Mouse (Mus musculus): ENCODE data around the gene Gse1. TPM values are rescaled to one million over a fixed set of nuclear protein-coding genes. Genes with fewer than 3 reads are reported as not detected.

Gse1 gene
- polyA plus RNA-seq, 1 experiment, result 70.4 TPM

DNA sequence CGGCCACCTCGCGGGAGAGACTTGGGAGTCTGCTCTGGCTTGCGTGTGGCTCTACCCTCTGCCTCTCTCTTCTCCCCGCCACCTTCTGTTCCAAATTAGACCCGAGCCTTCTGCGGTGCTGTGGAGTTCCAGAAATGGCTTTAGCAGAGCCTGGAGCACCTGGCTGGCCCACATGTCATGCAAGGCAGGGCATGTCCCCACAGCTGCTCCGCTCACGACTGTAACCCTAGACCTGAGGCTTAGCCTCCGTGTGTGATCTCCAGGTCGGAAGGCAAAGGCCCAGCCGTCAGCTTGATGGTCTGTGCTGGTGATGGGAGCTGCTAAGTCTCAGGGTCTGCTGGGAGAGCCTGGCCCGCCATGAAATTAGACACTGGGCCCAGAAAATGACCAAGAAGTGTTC, 30.9 kb downstream of the Gse1 start:
- DNase-seq (ENCODE audit: low read depth), result no peak
- TF ChIP-seq CTCF (IDR thresholded peaks at IDR 0.05; ENCODE audit: borderline replicate concordance, extremely low read depth, insufficient read depth, insufficient read length), result no peak
- no peak for TF ChIP-seq POLR2A (IDR thresholded peaks at IDR 0.05; ENCODE audit: borderline replicate concordance, extremely low read depth, insufficient read depth, insufficient read length, poor library complexity, severe bottlenecking)

DNA sequence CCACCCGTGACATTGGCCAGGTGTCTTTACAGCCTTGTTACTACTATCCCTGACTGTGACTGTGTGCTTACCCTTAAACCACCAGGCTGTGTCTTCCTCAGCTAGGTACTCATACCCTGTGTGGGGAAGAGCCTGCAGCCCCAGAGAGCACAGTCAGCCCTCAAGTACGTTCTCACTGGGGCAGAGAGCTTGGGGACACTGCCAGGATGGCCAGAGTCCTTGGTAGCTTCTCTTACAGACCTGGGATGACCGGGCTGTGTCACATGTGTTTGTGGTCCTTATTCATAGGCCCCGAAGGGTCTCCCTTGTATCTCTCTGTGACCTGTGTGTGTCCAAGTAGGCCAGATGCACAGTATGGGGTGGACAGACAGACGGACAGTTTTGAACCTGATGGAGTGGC, 32.4 kb downstream of the Gse1 start:
- TF ChIP-seq CTCF (IDR thresholded peaks at IDR 0.05; ENCODE audit: borderline replicate concordance, extremely low read depth, insufficient read depth, insufficient read length) (no peak), POLR2A (IDR thresholded peaks at IDR 0.05; ENCODE audit: borderline replicate concordance, extremely low read depth, insufficient read depth, insufficient read length, poor library complexity, severe bottlenecking) (no peak)
- no peak for DNase-seq (ENCODE audit: low read depth)

DNA sequence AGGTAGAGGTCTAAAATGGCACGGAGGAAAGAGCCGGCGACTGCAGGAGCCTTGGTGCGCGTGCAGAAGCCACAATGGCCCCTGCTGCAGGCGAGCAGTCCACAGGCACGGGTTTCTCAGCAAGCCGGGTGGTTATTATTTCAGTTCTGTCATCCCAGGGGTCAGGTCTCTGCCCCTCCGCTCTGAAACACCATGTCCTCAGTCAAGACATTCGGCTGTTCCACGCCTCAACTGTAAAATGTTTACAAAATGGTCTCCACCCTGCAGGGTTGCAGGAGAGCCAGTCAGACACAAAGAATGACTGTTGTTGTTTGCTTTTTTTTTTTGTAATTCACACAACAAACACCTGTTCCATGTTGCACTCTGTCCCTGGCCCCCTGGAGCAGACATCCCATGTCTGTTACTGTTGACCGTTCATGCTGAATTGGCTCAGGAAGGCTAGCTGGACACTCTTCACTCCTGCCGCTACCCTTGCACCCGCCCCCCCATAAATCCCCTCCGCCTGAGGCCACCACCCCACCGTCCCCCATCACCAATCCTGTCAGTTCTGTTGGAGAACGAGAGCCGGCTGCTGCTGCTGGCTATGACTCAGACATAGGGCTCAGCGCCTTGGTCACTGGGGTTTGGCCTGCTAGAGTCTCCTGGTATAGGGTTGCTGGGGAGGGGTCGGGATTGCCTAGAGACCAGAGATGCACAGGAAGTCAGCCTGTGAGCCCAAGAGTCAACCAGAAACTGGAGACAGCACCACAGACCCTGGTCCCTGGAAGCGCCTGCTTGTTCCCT, 33.3 kb downstream of the Gse1 start:
- no peak for DNase-seq (ENCODE audit: low read depth)
- no peak for TF ChIP-seq CTCF (IDR thresholded peaks at IDR 0.05; ENCODE audit: borderline replicate concordance, extremely low read depth, insufficient read depth, insufficient read length)
- no peak for TF ChIP-seq POLR2A (IDR thresholded peaks at IDR 0.05; ENCODE audit: borderline replicate concordance, extremely low read depth, insufficient read depth, insufficient read length, poor library complexity, severe bottlenecking)

DNA sequence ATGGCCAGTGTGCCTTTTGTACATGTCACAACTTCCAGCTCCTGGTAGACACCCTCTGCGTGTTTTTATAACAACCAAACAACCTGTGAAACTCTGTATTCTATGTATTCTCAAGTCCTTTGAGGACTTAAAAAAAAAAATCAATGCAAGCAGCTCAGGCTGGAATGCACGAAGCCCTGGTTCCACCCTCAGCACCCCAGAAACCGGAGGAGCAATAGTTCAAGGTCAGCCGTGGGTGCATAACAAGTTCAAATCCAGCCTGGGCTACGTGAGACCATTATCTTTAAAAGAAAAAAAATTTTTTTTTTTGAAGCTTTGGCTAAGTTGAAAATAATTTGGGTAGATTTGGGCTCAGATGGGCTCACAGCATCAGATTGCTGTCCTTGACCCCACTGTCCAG, 35.6 kb downstream of the Gse1 start:
- TF ChIP-seq CTCF (IDR thresholded peaks at IDR 0.05; ENCODE audit: borderline replicate concordance, extremely low read depth, insufficient read depth, insufficient read length) (no peak), POLR2A (IDR thresholded peaks at IDR 0.05; ENCODE audit: borderline replicate concordance, extremely low read depth, insufficient read depth, insufficient read length, poor library complexity, severe bottlenecking) (no peak)
- DNase-seq (ENCODE audit: low read depth), result no peak

DNA sequence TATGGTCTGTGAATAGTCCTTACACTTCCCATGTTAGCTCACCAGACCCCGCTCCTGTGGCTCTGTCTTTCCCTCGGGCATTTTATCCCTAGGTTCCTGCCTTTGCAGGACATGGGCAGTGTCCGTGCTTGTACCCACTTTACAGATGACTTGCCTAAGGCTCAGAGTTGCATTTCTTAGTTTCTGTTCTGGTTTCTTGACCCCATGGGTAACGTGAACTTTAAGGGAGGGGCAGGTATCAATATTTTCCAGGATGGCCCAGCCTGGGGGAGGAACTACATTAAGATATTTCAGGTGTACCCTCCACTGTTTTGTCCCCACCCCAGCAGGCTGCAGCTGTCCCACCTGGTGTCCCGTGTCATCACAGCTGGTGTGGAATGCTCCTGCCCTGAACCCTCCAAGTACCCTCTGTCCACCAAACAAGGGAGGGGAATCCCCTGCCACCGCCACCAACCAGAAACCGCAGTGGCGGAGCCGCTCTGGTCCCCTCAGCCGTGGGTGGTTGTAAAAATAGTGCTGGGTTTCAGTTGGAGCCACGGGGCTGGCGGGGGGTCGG, 36.2 kb downstream of the Gse1 start:
- no peak for TF ChIP-seq POLR2A (IDR thresholded peaks at IDR 0.05; ENCODE audit: borderline replicate concordance, extremely low read depth, insufficient read depth, insufficient read length, poor library complexity, severe bottlenecking)
- TF ChIP-seq CTCF (IDR thresholded peaks at IDR 0.05; ENCODE audit: borderline replicate concordance, extremely low read depth, insufficient read depth, insufficient read length), result no peak
- no peak for DNase-seq (ENCODE audit: low read depth)

DNA sequence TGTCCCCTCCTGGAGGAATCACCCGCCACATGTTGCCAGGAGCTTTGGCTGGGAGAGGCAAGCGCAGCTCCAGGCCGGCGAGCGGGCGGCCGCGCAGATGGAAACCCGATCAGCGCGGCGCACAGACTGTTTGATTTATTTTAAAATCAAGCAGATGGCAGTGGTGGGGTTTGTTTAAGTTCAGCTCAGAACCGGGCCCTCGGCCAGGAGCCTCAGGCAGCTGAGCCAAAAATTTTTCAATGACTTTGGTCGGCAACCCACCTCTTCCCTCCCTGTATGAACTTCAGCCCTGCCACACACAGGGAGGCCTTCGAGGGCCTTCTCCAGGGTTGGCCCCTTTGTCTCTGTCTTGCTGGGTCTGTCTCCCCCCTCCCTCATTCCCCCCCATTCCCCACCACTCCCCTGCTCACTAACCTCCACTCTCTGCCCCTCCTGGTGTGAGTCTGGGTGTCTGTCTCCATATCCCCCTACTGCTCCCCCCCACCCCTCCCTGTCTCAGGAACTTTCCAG, 36.7 kb downstream of the Gse1 start:
- TF ChIP-seq POLR2A (IDR thresholded peaks at IDR 0.05; ENCODE audit: borderline replicate concordance, extremely low read depth, insufficient read depth, insufficient read length, poor library complexity, severe bottlenecking) (no peak), CTCF (IDR thresholded peaks at IDR 0.05; ENCODE audit: borderline replicate concordance, extremely low read depth, insufficient read depth, insufficient read length) (no peak)

DNA sequence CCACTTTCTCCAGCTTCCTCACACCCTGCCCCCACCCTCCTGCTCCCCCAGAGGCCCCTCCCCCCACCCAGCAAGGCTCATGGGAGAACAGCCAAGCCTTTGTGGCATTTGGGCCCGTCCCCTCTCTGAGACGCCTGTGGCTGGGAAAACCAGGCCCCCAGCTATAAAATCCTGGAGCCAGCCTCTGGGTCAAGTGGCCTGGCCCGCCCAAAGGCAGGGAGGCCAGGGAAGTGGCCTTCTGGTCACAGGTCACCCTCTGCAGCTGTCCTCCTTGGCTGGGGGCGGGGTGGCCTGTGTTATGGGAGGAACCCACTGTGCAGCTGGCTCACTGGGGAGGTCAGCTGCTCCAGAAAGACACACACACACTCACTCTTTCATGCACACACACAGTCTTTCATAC, 37.2 kb downstream of the Gse1 start:
- DNase-seq (ENCODE audit: low read depth), result no peak

More for the DNA sequence above, 36.7 kb downstream of the Gse1 start:
- peak; percentile 97 for DNase-seq (ENCODE audit: low read depth)

DNA sequence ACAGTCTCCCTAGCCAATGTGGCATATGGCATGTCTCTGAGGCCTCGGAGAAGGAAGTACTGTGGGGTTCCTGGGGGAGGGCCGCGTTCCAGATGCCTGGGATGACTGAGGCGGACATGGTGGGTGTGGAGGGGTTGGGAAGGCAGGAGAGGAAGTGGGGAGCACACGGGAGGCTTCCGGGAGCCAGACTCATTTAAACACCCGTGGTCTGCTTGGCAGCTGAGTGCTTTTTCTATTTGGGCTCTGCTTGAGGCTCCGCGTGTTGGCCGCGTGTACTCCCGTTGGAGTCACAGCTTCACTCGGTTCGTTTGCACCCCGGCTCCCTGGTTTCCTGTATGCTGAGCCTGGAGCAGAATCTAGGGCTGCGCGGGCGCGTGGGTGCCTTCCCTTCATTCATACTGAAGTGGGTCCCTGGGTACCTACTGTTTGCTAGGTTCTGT, 40.3 kb downstream of the Gse1 start:
- TF ChIP-seq CTCF (IDR thresholded peaks at IDR 0.05; ENCODE audit: borderline replicate concordance, extremely low read depth, insufficient read depth, insufficient read length) (no peak), POLR2A (IDR thresholded peaks at IDR 0.05; ENCODE audit: borderline replicate concordance, extremely low read depth, insufficient read depth, insufficient read length, poor library complexity, severe bottlenecking) (no peak)
- DNase-seq (ENCODE audit: low read depth), result peak; percentile 73

More for the DNA sequence above, 37.2 kb downstream of the Gse1 start:
- TF ChIP-seq CTCF (IDR thresholded peaks at IDR 0.05; ENCODE audit: borderline replicate concordance, extremely low read depth, insufficient read depth, insufficient read length) (no peak), POLR2A (IDR thresholded peaks at IDR 0.05; ENCODE audit: borderline replicate concordance, extremely low read depth, insufficient read depth, insufficient read length, poor library complexity, severe bottlenecking) (no peak)

DNA sequence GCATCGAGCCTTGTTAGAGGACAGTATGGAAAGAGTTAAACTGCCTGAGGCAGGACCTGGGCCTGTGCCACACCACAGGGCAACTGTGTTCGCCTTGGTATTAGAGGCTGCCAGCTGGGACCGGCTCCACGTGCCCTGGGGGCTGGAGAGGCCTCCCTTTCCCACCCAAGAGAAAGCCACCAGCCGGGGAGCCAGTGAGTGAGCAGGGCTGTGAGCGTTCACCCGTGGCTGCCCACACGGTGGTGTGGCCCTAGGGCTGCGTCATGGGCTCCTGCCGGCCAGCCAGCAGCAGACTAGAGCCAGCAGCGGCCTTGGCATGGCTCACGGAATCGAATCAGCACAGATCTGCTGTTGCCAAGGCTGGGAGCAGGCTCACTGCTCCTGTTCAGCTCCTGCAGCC, 42.2 kb downstream of the Gse1 start:
- peak; percentile 82 for DNase-seq (ENCODE audit: low read depth)
- TF ChIP-seq CTCF (IDR thresholded peaks at IDR 0.05; ENCODE audit: borderline replicate concordance, extremely low read depth, insufficient read depth, insufficient read length) (no peak), POLR2A (IDR thresholded peaks at IDR 0.05; ENCODE audit: borderline replicate concordance, extremely low read depth, insufficient read depth, insufficient read length, poor library complexity, severe bottlenecking) (no peak)

DNA sequence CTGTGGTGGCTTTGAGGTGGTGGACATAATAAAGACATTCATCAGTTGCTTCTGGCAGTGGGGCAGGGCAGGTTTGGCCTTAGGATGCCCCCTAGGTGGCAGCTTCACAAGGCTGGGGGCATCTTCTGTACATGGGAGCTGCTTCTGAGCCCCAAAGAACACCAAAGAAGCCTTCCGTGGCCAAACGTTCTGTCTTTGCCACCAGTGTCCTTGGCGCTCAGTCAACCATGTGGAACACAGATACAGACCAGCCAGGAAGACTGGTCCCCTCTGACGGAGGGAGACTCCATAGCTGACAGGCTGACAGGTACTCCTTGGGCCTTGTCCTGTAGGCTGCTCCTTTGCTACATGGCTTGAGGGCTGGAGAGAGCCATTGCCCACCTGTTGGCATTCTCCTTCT, 45.2 kb downstream of the Gse1 start:
- TF ChIP-seq POLR2A (IDR thresholded peaks at IDR 0.05; ENCODE audit: borderline replicate concordance, extremely low read depth, insufficient read depth, insufficient read length, poor library complexity, severe bottlenecking) (no peak), CTCF (IDR thresholded peaks at IDR 0.05; ENCODE audit: borderline replicate concordance, extremely low read depth, insufficient read depth, insufficient read length) (no peak)
- no peak for DNase-seq (ENCODE audit: low read depth)

DNA sequence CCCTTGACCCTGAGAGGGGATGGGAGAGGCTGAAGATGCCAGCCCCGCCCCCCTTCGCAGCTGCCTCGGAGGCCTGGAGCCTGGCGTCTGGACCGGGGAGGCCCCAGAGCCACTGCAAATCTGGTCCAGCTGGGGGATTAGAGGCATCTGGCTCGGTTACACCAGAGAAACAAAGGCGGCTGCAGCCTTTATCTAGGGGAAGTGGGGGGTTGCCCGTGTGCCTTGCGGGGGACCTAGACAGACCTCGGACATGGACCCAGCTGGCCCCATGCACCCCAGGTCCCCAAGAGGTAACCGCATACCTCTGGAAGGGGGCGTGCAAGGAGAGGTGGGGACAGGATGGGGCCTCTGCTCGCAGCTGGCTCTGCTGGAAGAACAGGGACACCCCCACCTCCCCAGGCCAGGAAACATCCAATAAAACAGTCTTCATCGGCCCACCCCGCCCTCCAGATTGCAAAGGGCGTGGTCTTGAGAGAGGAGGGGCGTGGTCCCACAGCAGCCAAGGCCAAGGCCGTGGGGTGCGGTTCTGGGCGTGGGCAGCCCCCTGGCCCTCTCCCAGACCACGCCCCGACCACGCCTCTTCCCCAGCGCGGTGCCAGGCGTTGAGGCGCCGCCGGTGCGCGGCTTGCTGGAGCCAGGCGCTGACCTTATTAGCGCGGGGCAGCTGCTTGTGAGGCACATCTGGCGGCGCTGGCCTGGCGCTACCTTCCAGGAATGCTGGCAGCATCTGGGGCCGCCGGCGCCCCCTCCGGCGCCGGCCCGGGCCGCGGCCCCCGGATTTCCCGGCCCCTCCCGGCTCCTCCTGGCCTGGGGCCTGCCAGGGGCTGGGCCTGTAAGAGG, 48.0 kb downstream of the Gse1 start:
- TF ChIP-seq CTCF (IDR thresholded peaks at IDR 0.05; ENCODE audit: borderline replicate concordance, extremely low read depth, insufficient read depth, insufficient read length) (no peak), POLR2A (IDR thresholded peaks at IDR 0.05; ENCODE audit: borderline replicate concordance, extremely low read depth, insufficient read depth, insufficient read length, poor library complexity, severe bottlenecking) (0 out of 2 replicates have a peak, but pooled peaks have one; percentile 28)
- peak; percentile 90 for DNase-seq (ENCODE audit: low read depth)

Data from brain, embryonic 14.5 days (tissue).